Mouse (Mus musculus) heart, adult 2 months (tissue): ENCODE data around the gene Tek.

Source experiments
- CTCF ChIP-seq: fragments of 200-600 bp; IDR thresholded peaks from 2 replicates; pipeline ENCODE4 v1.8.1; 2022; ENCODE audit warnings: antibody characterized with exemption, mild to moderate bottlenecking, moderate library complexity
- EP300 ChIP-seq: fragments of 200-500 bp; IDR thresholded peaks from 2 replicates; pipeline ENCODE4 v1.6.1; 2011; ENCODE audit warnings: low read depth, low read length, control low read depth; ENCODE audit not compliant: insufficient read depth
- POLR2A ChIP-seq: fragments of 200-500 bp; IDR thresholded peaks from 2 replicates; pipeline ENCODE4 v1.6.1; 2011; ENCODE audit warnings: mild to moderate bottlenecking, low read depth, low read length, control low read depth; ENCODE audit not compliant: insufficient read depth

DNA sequence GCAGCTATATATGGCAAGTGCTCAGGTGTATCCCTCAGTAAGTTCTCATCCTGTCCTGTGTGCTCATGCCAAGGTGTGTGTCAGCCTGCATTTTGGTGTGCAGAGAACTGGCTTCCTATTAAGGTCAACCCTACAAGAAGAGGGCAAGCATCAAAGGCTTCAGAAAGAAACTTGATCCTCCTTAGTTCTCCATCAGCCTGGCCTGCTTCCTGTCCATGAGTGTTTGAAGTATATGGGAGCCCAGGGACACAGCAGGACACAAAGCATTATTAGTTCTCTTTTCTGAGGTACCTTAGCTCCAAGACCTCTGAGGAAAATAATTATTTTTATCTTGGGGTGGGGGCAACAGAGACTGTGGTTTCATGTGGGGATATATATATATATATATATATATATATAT is 26.1 kb downstream of the Tek start:
- TF ChIP-seq POLR2A (no peak), EP300 (no peak), CTCF (no peak)
